In the genomic region with DNA sequence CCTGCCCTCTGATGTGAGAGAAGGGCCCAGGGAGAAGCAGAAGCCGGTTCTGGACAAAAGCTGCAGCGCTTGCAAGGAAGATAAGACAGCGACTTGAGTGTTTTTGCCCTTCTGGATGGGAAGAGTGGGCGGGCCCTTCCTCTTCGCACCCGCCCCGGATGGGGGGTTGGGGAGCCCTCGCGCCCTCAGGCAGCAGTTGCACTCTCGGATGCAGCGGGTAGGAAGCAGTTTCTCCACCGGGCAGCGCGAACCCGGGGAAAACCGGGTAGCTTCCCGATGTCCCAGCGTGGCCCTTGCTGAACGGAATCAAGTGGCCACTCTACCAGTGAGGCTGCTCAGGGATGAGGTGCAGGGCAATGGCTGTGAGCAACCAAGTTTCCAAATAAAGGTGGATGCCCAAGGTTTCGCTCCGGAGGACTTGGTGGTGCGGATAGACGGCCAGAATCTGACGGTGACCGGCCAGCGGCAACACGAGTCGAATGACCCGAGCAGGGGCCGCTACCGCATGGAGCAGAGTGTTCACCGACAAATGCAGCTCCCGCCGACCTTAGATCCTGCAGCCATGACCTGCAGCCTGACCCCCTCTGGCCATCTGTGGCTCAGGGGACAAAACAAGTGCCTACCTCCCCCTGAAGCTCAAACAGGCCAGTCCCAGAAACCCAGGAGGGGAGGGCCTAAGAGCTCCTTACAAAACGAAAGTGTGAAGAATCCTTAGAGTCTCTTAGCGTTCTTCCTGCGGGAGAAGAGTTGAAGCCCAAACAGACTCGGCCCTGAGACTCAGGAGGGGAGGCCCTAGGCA, we compare ENCODE assay signal across 8 mouse cellular contexts. TPM values are rescaled to one million over a fixed set of nuclear protein-coding genes. Genes with fewer than 3 reads are reported as not detected.
DNase-seq lines count a peak whose midpoint lies in the region; ATAC-seq and TF ChIP-seq lines count a peak whose summit lies in the region.

Hspb9 (plus strand) TSS at position 116 of the 799 bp plus-strand sequence.

- H3K4me3 ChIP-seq in heart, adult 2 months, result peak within 1 kb of the TSS; percentile 53
- peak within 1 kb of the TSS; percentile 16; the same call in 1 of the 2 replicates for H3K4me3 ChIP-seq in intestine, postnatal 0 days (ENCODE audit: low read depth, low read length)
- H3K4me3 ChIP-seq in liver, postnatal 0 days (ENCODE audit: low read depth, low read length), result peak within 1 kb of the TSS; percentile 40
- peak within 1 kb of the TSS; percentile 93 for H3K4me3 ChIP-seq in testis, adult 2 months (ENCODE audit: control insufficient read depth, low read depth, low read length)

- no peaks in the 10 kb centered on the region for H3K27me3 ChIP-seq in heart, adult 2 months (ENCODE audit: control insufficient read depth, insufficient read depth, low read length)
- H3K27me3 ChIP-seq in intestine, postnatal 0 days (replicated peaks; ENCODE audit: control insufficient read depth, insufficient read depth, low read length), result no peaks in the 10 kb centered on the region
- H3K27me3 ChIP-seq in liver, postnatal 0 days (ENCODE audit: insufficient read depth, low read length), result no peaks in the 10 kb centered on the region
- no peaks in the 10 kb centered on the region for H3K27me3 ChIP-seq in testis, adult 2 months (ENCODE audit: control insufficient read depth, insufficient read depth, low read length)

- H3K36me3 ChIP-seq in heart, adult 2 months (ENCODE audit: control insufficient read depth, insufficient read depth, low read length), result peaks cover 1% of the 10 kb centered on the region; the same call in 1 of the 2 replicates
- peaks cover 51% of the 10 kb centered on the region for H3K36me3 ChIP-seq in intestine, postnatal 0 days (ENCODE audit: control insufficient read depth, insufficient read depth)
- H3K36me3 ChIP-seq in liver, postnatal 0 days (replicated peaks; ENCODE audit: insufficient read depth, low read length), result peaks cover 46% of the 10 kb centered on the region
- H3K36me3 ChIP-seq in testis, adult 2 months (ENCODE audit: control insufficient read depth, insufficient read depth, low read length), result no peaks in the 10 kb centered on the region

- peak; percentile 60 to 61 for DNase-seq in left cerebral cortex, postnatal 14 days (ENCODE audit: low spot score in 2 of 2)
- no peak for DNase-seq in left cerebral cortex, adult 11 months (ENCODE audit: low spot score)
- peak; percentile 77 for DNase-seq in embryo, embryonic 10 days (ENCODE audit: low spot score)
- DNase-seq in heart, adult 2 months, result peak; percentile 85 to 88
- peak; percentile 82 for DNase-seq in liver, postnatal 0 days
- peak; percentile 63 for DNase-seq in neural tube, embryonic 10.5 days (ENCODE audit: extremely low spot score, low spot score)

- TF ChIP-seq POLR2A in heart, adult 2 months (IDR thresholded peaks at IDR 0.05; ENCODE audit: insufficient read depth, low read depth, low read length), result peak; percentile 83
- peak; percentile 79 for TF ChIP-seq POLR2A in testis, adult 2 months (IDR thresholded peaks at IDR 0.05; ENCODE audit: control insufficient read depth, low read depth, low read length)

- 0 out of 2 replicates have a peak, but pooled peaks have one; percentile 10 for TF ChIP-seq EP300 in heart, adult 2 months (IDR thresholded peaks at IDR 0.05; ENCODE audit: insufficient read depth, low read depth, low read length)
- 0 out of 2 replicates have a peak, but pooled peaks have one; percentile 25 for TF ChIP-seq EP300 in liver, postnatal 0 days (IDR thresholded peaks at IDR 0.05; ENCODE audit: low read depth)

- TF ChIP-seq CTCF in heart, adult 2 months (IDR thresholded peaks at IDR 0.05), result no peak
- TF ChIP-seq CTCF in intestine, postnatal 0 days (IDR thresholded peaks at IDR 0.05; ENCODE audit: low read depth), result no peak
- no peak for TF ChIP-seq CTCF in liver, postnatal 0 days (IDR thresholded peaks at IDR 0.05; ENCODE audit: low read depth)
- TF ChIP-seq CTCF in testis, adult 2 months (IDR thresholded peaks at IDR 0.05; ENCODE audit: control insufficient read depth, insufficient read depth, insufficient replicate concordance, low read depth, low read length), result no peak

- WGBS in heart, adult 2 months, result 15% methylated on average over 38 of the region's 38 CpGs
- 23% methylated on average over 38 of the region's 38 CpGs for WGBS in intestine, postnatal 0 days
- 4% methylated on average over 38 of the region's 38 CpGs for WGBS in liver, postnatal 0 days (ENCODE audit: insufficient replicate concordance)

- H3K9ac ChIP-seq in heart, adult 2 months (ENCODE audit: low read depth, low read length), result peak within 1 kb of the TSS; percentile 63
- 0 out of 2 replicates have a peak within 1 kb of the TSS, but pooled peaks have one; percentile 34 for H3K9ac ChIP-seq in intestine, postnatal 0 days (ENCODE audit: low read depth, low read length)
- peak within 1 kb of the TSS; percentile 62 for H3K9ac ChIP-seq in liver, postnatal 0 days (replicated peaks)

- H3K4me1 ChIP-seq in heart, adult 2 months (ENCODE audit: control insufficient read depth, insufficient read depth, low read length), result peaks cover 11% of the 10 kb centered on the region
- H3K4me1 ChIP-seq in intestine, postnatal 0 days (replicated peaks; ENCODE audit: control insufficient read depth, insufficient read depth, low read length), result 0 out of 2 replicates have a peak, but pooled peaks cover 5% of the 10 kb centered on the region
- H3K4me1 ChIP-seq in liver, postnatal 0 days (ENCODE audit: insufficient read depth), result peaks cover 28% of the 10 kb centered on the region
- peaks cover 26% of the 10 kb centered on the region for H3K4me1 ChIP-seq in testis, adult 2 months (ENCODE audit: control insufficient read depth, insufficient read depth, low read length)

- no peaks in the 10 kb centered on the region for H3K79me2 ChIP-seq in heart, adult 2 months (replicated peaks; ENCODE audit: control insufficient read depth, insufficient read depth, low read length)

- no peaks in the 10 kb centered on the region for H3K9me3 ChIP-seq in intestine, postnatal 0 days (ENCODE audit: control insufficient read depth)
- no peaks in the 10 kb centered on the region for H3K9me3 ChIP-seq in liver, postnatal 0 days (ENCODE audit: low read length)

- peak within 1 kb of the TSS; percentile 89 for H3K27ac ChIP-seq in heart, adult 2 months
- peak within 1 kb of the TSS; percentile 35 for H3K27ac ChIP-seq in intestine, postnatal 0 days (ENCODE audit: low read depth, low read length)
- H3K27ac ChIP-seq in liver, postnatal 0 days (ENCODE audit: low read depth), result peak within 1 kb of the TSS; percentile 66
- H3K27ac ChIP-seq in testis, adult 2 months (ENCODE audit: control insufficient read depth, insufficient read depth, low read depth, low read length), result peak within 1 kb of the TSS; percentile 97

- 0 out of 2 replicates have a peak, but pooled peaks have one; percentile 1 for ATAC-seq in intestine, postnatal 0 days
- peak; percentile 53 for ATAC-seq in liver, postnatal 0 days

- intact Hi-C loops in left cerebral cortex, postnatal 14 days (cut with DNase I), result loop anchor here (2.0 to 10.0 kb wide), 2 partner anchors 47 to 241 kb away; no protein-coding TSS in a partner anchor
- intact Hi-C loops in heart, adult 2 months (cut with DNase I), result loop anchor here (1.0 to 10.0 kb wide), 3 partner anchors 47 to 461 kb away; partner anchors contain the start of genes Ccr10, Cntnap1 and Plekhh3

- H3K4me2 ChIP-seq in intestine, postnatal 0 days (replicated peaks; ENCODE audit: low read depth), result peak within 1 kb of the TSS; percentile 57
- peak within 1 kb of the TSS; percentile 84 for H3K4me2 ChIP-seq in liver, postnatal 0 days (ENCODE audit: low read depth, low read length)

RNA-seq across cellular contexts. Expression of gene Hspb9, which starts in this region (rescaled TPM):
- total RNA-seq in left cerebral cortex, postnatal 14 days (2021), result not detected
- total RNA-seq in heart, adult 2 months (2021), result not detected
- 0.50 and 0.62 TPM in 2 replicates for polyA plus RNA-seq in heart, adult 2 months (2012; rRNA removed)
- polyA plus RNA-seq in intestine, postnatal 0 days (2015; fragmentation: Nextera tagmentation; extraction: Ambion mirVana), result 0.44 and 0.65 TPM in 2 replicates
- 0.35 and 0.40 TPM in 2 replicates for polyA plus RNA-seq in liver, postnatal 0 days (2015; fragmentation: Nextera tagmentation; extraction: Ambion mirVana)
- polyA plus RNA-seq in testis, adult 2 months (2012; rRNA removed), result 1,348 and 1,420 TPM in 2 replicates

Comparison
In these comparisons a context has a peak if more than half of its experiments do, and no peak if none do; other contexts are left out.
1. RNA of gene Hspb9 (polyA plus RNA-seq): 1,348 to 1,420 TPM in testis, adult 2 months; 0.50 to 0.62 TPM in heart, adult 2 months, 0.44 to 0.65 TPM in intestine, postnatal 0 days and 0.35 to 0.40 TPM in liver, postnatal 0 days; every median in the first group is over 100 times any median in the second.
2. Peak in DNase-seq in left cerebral cortex, postnatal 14 days; RNA of the gene not detected or under 1 TPM.
3. Peak in DNase-seq, H3K4me3 ChIP-seq, H3K27ac ChIP-seq and H3K9ac ChIP-seq in heart, adult 2 months; RNA of the gene not detected or under 1 TPM.
4. Peak in ATAC-seq, H3K4me3 ChIP-seq, H3K27ac ChIP-seq, H3K9ac ChIP-seq and H3K4me2 ChIP-seq in intestine, postnatal 0 days; RNA of the gene not detected or under 1 TPM.
5. Peak in DNase-seq, ATAC-seq, H3K4me3 ChIP-seq, H3K27ac ChIP-seq, H3K9ac ChIP-seq and H3K4me2 ChIP-seq in liver, postnatal 0 days; RNA of the gene not detected or under 1 TPM.
6. H3K27ac ChIP-seq: peak in every context shown above with its lines; median percentile 97 in testis, adult 2 months; 89 in heart, adult 2 months; 66 in liver, postnatal 0 days; 35 in intestine, postnatal 0 days.
7. H3K4me3 ChIP-seq: peak in every context shown above with its lines; median percentile 93 in testis, adult 2 months; 53 in heart, adult 2 months; 40 in liver, postnatal 0 days; 16 in intestine, postnatal 0 days.
8. Peak in every context shown above with its lines, with median percentiles within 50 percentile points of each other: H3K9ac ChIP-seq.